Mouse (Mus musculus): ENCODE measurements around the gene Polr3h.

GRCm38 (mm10) chr15:81889175-81889574 lies 36.9 kb downstream of the Polr3h start:
- TF ChIP-seq GATA1 (IDR thresholded peaks at IDR 0.05; ENCODE audit: borderline replicate concordance, low read length) (no peak), FLI1 (IDR thresholded peaks at IDR 0.05; ENCODE audit: low read length) (no peak)

Data from megakaryocyte, embryonic 14.5 days (primary cell).